Mouse (Mus musculus) ES-Bruce4 (cell line): ENCODE measurements around the gene 1810009A15Rik.

Source experiments
- CTCF ChIP-seq: IDR thresholded peaks from one replicate; pipeline ENCODE4 v1.8.1; 2011; ENCODE audit warnings: low read depth, low read length
- POLR2A ChIP-seq: IDR thresholded peaks from one replicate; pipeline ENCODE4 v1.8.1; 2011; ENCODE audit warnings: low read length; ENCODE audit not compliant: insufficient read depth

DNA sequence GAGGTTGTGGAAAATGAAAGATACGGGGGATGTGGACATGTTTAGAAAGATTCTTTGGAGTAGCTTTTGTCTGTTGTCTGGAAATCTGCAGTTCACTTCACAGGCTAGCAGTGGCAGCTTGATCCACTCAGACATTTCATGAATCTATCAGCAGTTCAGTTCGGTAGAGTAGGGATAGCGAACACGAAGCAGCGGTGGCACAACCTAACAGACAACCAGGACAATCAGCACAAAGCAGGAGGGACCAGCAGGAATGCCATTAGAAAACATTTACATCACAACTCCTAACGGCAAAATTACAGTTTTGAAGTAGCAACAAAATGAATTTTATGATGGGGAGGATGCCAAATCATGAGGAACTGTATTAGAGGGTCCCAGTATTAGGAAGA lies 31.0 kb downstream of the 1810009A15Rik start:
- TF ChIP-seq POLR2A (no peak), CTCF (no peak)
